Mouse (Mus musculus) midbrain, embryonic 11.5 days (tissue): Measurements from ENCODE around the gene Pla2g1b. TPM values are rescaled to one million over a fixed set of nuclear protein-coding genes. Genes with fewer than 3 reads are reported as not detected.
A peak's percentile ranks its signal among the peaks of the same experiment; 100 is the strongest.

ENCODE experiments used
- ATAC-seq: fragments of 200-750 bp; cut with Nextera tagmentation; 2 replicates; pipeline ENCODE4 v1.8.0; 2017; ENCODE audit warnings: moderate TSS enrichment, moderate library complexity; ENCODE audit not compliant: low FRiP score
- DNase-seq: peaks from one replicate; pipeline ENCODE4 v3.0.0; 2015; ENCODE audit warnings: low spot score; ENCODE audit errors: missing footprints
- H3K27ac ChIP-seq: fragments of 300-500 bp; sonication (generic); 2 replicates; pipeline ENCODE4 v1.5.1; 2014; ENCODE audit warnings: low read depth, low read length
- H3K27me3 ChIP-seq: fragments of 300-500 bp; sonication (generic); 2 replicates; pipeline ENCODE4 v1.6.1; 2014; ENCODE audit warnings: mild to moderate bottlenecking, low read length, moderate library complexity, mixed read lengths; ENCODE audit not compliant: control insufficient read depth, insufficient read depth
- H3K36me3 ChIP-seq: fragments of 300-500 bp; sonication (generic); 2 replicates; pipeline ENCODE4 v1.6.1; 2014; ENCODE audit warnings: mild to moderate bottlenecking, low read length, moderate library complexity, mixed read lengths; ENCODE audit not compliant: control insufficient read depth, insufficient read depth
- H3K4me1 ChIP-seq: fragments of 300-500 bp; sonication (generic); 2 replicates; pipeline ENCODE4 v1.6.1; 2014; ENCODE audit warnings: low read length; ENCODE audit not compliant: control insufficient read depth, insufficient read depth
- H3K4me2 ChIP-seq: fragments of 300-500 bp; sonication (generic); 2 replicates; pipeline ENCODE4 v1.6.1; 2014; ENCODE audit warnings: mild to moderate bottlenecking, moderate library complexity
- H3K4me3 ChIP-seq: fragments of 300-500 bp; sonication (generic); 2 replicates; pipeline ENCODE4 v1.5.1; 2014; ENCODE audit warnings: low read depth, low read length
- H3K9ac ChIP-seq: fragments of 300-500 bp; sonication (generic); 2 replicates; pipeline ENCODE4 v1.6.1; 2014; ENCODE audit warnings: low read length
- H3K9me3 ChIP-seq: fragments of 300-500 bp; sonication (generic); 2 replicates; pipeline ENCODE4 v1.6.1; 2016; ENCODE audit warnings: low read length; ENCODE audit not compliant: control insufficient read depth
- WGBS: fragments of 180-500 bp; shearing (Covaris S2); extraction: QIAGEN DNeasy Blood & Tissue Kit; methylation state at CpG from one replicate; pipeline ENCODE4 v1.1.7; 2014; 5-methylcytosine and 5-hydroxymethylcytosine counted together
- polyA plus RNA-seq: library from polyadenylated mRNA; unstranded; fragments of >200 nt; fragmentation: Nextera tagmentation; extraction: Ambion mirVana; gene quantifications from 2 replicates; pipeline ENCODE4 v1.2.1, GENCODE M21; 2014

Gene Pla2g1b
- polyA plus RNA-seq, 1 experiment from 2014 or later: not detected

GRCm38 (mm10) chr5:115464408-115465115 lies 1.5 kb upstream of the Pla2g1b start:
- no peak for ATAC-seq
- no peak for DNase-seq
- H3K27ac ChIP-seq: no peak overlapping the region

GRCm38 (mm10) chr5:115469791-115470190 lies 3.7 kb downstream of the Pla2g1b start:
- ATAC-seq (no peak), DNase-seq (no peak)
- no peak overlapping the region for H3K4me3 ChIP-seq
- 74% methylated on average over 6 of the region's 6 CpGs for WGBS
- no peak overlapping the region for H3K9ac ChIP-seq
- no peak overlapping the region for H3K4me2 ChIP-seq
- no peaks in the 10 kb centered on the region for H3K36me3 ChIP-seq
- H3K27ac ChIP-seq: no peak overlapping the region
- H3K27me3 ChIP-seq: no peaks in the 10 kb centered on the region
- no peaks in the 10 kb centered on the region for H3K9me3 ChIP-seq
- no peaks in the 10 kb centered on the region for H3K4me1 ChIP-seq

More at GRCm38 (mm10) chr5:115464408-115465115, 1.5 kb upstream of the Pla2g1b start:
- no peak overlapping the region for H3K4me2 ChIP-seq
- H3K9ac ChIP-seq: no peak overlapping the region
- no peak overlapping the region for H3K4me3 ChIP-seq
- WGBS: 81% methylated on average over 18 of the region's 18 CpGs
- no peaks in the 10 kb centered on the region for H3K27me3 ChIP-seq
- H3K36me3 ChIP-seq: no peaks in the 10 kb centered on the region
- H3K4me1 ChIP-seq: no peaks in the 10 kb centered on the region
- H3K9me3 ChIP-seq: no peaks in the 10 kb centered on the region

GRCm38 (mm10) chr5:115470766-115471531 lies 4.9 kb downstream of the Pla2g1b start:
- ATAC-seq: no peak
- H3K27ac ChIP-seq: no peak overlapping the region
- 34% methylated on average over 20 of the region's 20 CpGs for WGBS
- H3K4me3 ChIP-seq: no peak overlapping the region
- DNase-seq: peak; percentile 96
- no peak overlapping the region for H3K4me2 ChIP-seq
- H3K4me1 ChIP-seq: peaks cover 5% of the 10 kb centered on the region
- H3K36me3 ChIP-seq: no peaks in the 10 kb centered on the region
- H3K9me3 ChIP-seq: no peaks in the 10 kb centered on the region
- H3K9ac ChIP-seq: no peak overlapping the region
- H3K27me3 ChIP-seq: no peaks in the 10 kb centered on the region

- H3K9me3 ChIP-seq: no peaks in the 10 kb centered on the region
- H3K4me1 ChIP-seq: peaks cover 5% of the 10 kb centered on the region
- H3K27ac ChIP-seq: no peak overlapping the region
- H3K36me3 ChIP-seq: no peaks in the 10 kb centered on the region
- WGBS: 78% methylated on average over 10 of the region's 10 CpGs
- DNase-seq (no peak), ATAC-seq (no peak)
- no peak overlapping the region for H3K4me3 ChIP-seq
- H3K27me3 ChIP-seq: no peaks in the 10 kb centered on the region
- no peak overlapping the region for H3K9ac ChIP-seq
- no peak overlapping the region for H3K4me2 ChIP-seq
These were observed 7.1 kb downstream of the Pla2g1b start for GRCm38 (mm10) chr5:115473191-115473590.

GRCm38 (mm10) chr5:115474174-115474828 lies 8.2 kb downstream of the Pla2g1b start:
- H3K4me1 ChIP-seq: peaks cover 5% of the 10 kb centered on the region
- no peak overlapping the region for H3K4me3 ChIP-seq
- no peak for ATAC-seq
- 79% methylated on average over 22 of the region's 22 CpGs for WGBS
- no peak overlapping the region for H3K9ac ChIP-seq
- no peak overlapping the region for H3K27ac ChIP-seq
- H3K36me3 ChIP-seq: no peaks in the 10 kb centered on the region
- no peaks in the 10 kb centered on the region for H3K9me3 ChIP-seq
- DNase-seq: no peak
- no peak overlapping the region for H3K4me2 ChIP-seq
- no peaks in the 10 kb centered on the region; the same call in 1 of the 2 replicates for H3K27me3 ChIP-seq

- Histone ChIP-seq H3K27ac (no peak overlapping the region), H3K36me3 (no peaks in the 10 kb centered on the region), H3K9ac (peak overlapping the region; percentile 31; the same call in 1 of the 2 replicates), H3K4me1 (peaks cover 5% of the 10 kb centered on the region), H3K9me3 (no peaks in the 10 kb centered on the region), H3K27me3 (peaks cover 7% of the 10 kb centered on the region), H3K4me3 (peak overlapping the region; percentile 22), H3K4me2 (peak overlapping the region; percentile 39)
- WGBS: 5% methylated on average over 22 of the region's 22 CpGs
- ATAC-seq (peak; percentile 82), DNase-seq (peak; percentile 92)
These were observed 9.5 kb downstream of the Pla2g1b start for GRCm38 (mm10) chr5:115475337-115476106.

GRCm38 (mm10) chr5:115476107-115476727 lies 10.2 kb downstream of the Pla2g1b start:
- H3K4me3 ChIP-seq: peak overlapping the region; percentile 22; the same call in 1 of the 2 replicates
- peak; percentile 52; the same call in 1 of the 2 replicates for ATAC-seq
- 31% methylated on average over 12 of the region's 12 CpGs for WGBS

GRCm38 (mm10) chr5:115479561-115479960 lies 13.5 kb downstream of the Pla2g1b start:
- no peaks in the 10 kb centered on the region for H3K36me3 ChIP-seq
- no peak overlapping the region for H3K4me3 ChIP-seq
- H3K9me3 ChIP-seq: no peaks in the 10 kb centered on the region
- no peak for ATAC-seq
- 30% methylated on average over 15 of the region's 15 CpGs for WGBS
- H3K4me2 ChIP-seq: no peak overlapping the region
- H3K27ac ChIP-seq: no peak overlapping the region
- H3K4me1 ChIP-seq: peaks cover 16% of the 10 kb centered on the region
- H3K27me3 ChIP-seq: peaks cover 12% of the 10 kb centered on the region
- H3K9ac ChIP-seq: no peak overlapping the region
- DNase-seq: peak; percentile 83

More at GRCm38 (mm10) chr5:115476107-115476727, 10.2 kb downstream of the Pla2g1b start:
- H3K9ac ChIP-seq: 0 out of 2 replicates have a peak overlapping the region, but pooled peaks have one; percentile 6
- H3K36me3 ChIP-seq: no peaks in the 10 kb centered on the region
- H3K27ac ChIP-seq: no peak overlapping the region
- peaks cover 10% of the 10 kb centered on the region for H3K27me3 ChIP-seq
- peak; percentile 87 for DNase-seq
- H3K4me2 ChIP-seq: peak overlapping the region; percentile 39
- no peaks in the 10 kb centered on the region for H3K9me3 ChIP-seq
- peaks cover 5% of the 10 kb centered on the region for H3K4me1 ChIP-seq
